Mouse (Mus musculus) left cerebral cortex, postnatal 10 days (tissue): Measurements from ENCODE around the gene Lef1. TPM values are rescaled to one million over a fixed set of nuclear protein-coding genes. Genes with fewer than 3 reads are reported as not detected.

Experiments used
- DNase-seq, 2 experiments: peaks; one replicate each; pipeline ENCODE4 v3.0.0; 2021 to 2022; ENCODE audit warnings: low spot score in 2 of 2, mixed read lengths in 1 of 2; ENCODE audit errors: extremely low spot score in 1 of 2
- intact Hi-C: fragments of 180-260 bp; cut with DNase I; formaldehyde crosslinking; loops from one replicate; pipeline ENCODE4 v1.15.1; 2025
- total RNA-seq, 2 experiments: library from RNA; stranded (reverse); gene quantifications; 2 replicates each; pipeline ENCODE4 v1.2.3; 2021

Lef1 gene
- total RNA-seq, result 1 to 10 TPM; 6.1 to 6.3 TPM

DNA sequence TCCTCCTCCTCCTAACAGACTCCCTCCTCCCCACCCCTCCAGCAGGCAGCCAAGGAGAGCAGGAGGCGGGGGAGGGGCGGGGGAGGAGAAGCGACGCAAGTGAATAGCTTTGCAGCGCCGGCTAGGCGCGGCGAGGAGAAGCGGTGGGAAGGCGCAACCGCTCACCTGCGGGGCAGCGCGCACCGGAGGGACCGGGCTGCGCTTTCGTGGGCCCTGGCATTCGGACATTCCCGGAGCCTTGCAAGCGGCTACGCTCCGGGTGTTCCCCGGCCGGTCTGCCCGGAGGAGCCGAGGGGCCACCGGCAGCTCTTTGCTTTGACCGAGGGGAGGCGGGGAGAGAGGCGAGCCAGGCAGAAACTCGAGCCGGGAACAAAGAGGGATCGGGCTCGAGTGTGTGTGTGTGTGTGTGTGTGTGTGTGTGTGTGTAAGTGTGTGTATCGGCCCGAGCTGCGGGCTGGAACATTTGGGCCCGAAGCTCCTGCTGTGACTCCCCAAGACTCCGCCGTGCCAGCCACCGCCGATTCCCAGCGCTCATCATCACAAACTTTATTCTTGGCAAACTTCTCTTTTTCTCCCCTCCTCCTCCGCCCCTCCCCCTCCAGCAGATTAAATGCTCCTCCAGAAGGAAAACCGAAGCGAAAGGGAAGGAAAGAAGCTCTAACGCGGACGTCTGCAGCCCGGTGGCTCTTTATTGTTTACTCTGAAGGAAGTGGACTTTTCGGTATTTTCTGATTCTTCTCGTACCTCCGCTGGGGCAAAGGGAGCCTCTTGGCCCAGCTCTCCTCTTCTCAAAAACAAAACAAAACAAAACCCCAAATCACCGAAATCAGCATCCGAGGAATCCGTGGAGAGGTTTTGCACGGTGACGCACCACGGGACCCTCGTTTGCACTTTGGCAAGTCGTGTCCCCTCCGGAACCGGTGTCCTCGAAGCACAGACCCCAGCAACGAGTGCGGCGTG, at the start of gene Lef1:
Gene Lef1, plus strand, starts transcription at position 281 of the 960 bp plus-strand sequence.
- intact Hi-C loops, result loop anchor here (10.0 kb wide), 1 partner anchor 296 kb away; no protein-coding TSS in a partner anchor
- peak in 1 of 2 experiments; percentile 76 for DNase-seq

DNA sequence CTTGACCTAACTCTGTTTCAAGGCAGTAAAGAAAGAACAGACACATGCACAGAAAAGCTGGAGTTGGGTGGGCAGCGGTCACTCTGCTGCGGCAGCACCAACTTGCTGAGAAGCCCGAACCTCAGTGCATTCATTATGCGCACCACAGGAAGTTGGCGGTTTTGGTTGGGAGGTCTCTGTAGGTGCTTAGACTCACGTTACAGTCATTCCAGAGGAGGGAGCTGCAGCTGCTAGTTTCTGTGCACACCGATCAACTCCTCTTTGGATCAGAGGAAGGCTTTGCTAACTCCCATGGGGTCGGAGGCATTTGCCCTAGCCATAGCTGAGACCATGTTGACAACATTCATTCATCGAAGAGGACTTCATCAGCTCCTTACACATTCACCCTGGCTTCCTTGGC, 45.3 kb upstream of the Lef1 start:
- no peak for DNase-seq
- intact Hi-C loops, result no loop called here

DNA sequence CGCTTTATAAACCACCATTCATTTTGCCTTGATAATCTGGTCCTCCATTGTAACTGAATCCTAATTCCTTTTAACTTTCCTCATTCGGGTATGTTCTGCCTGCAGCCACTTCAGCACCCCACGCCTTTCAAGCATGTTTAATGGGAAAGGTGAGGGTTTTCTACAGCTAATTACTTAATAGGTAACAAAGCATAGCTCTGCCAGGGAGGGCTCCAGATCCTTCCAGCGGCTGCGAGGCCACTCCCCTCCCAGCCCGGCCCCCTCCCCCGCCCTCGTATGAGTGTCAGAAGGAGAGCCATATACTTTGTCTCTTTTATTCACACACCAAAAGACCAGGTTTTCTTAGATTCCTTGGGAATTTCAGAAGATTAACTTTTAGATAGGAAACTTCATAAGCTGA, 44.1 kb upstream of the Lef1 start:
- intact Hi-C loops, result no loop called here
- DNase-seq, result no peak

DNA sequence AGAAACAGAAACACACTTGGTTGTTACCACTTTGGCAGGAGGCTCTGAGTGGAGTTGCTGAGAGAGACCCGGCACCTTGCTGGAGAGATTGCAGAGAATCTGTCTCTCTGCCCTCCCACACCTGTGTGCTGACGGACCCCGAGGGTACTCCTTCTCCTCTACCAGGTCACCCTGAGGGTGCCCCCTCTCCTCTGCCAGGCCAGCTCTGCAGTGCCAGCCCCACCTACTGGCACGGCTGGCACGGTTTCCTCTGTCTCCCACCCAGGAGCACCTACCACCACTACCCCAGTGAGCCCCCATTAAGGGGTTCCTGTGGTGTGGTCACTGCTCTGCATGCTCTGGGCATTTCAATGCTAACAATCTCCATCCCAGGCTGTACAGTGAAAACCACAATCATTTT, 42.3 kb upstream of the Lef1 start:
- intact Hi-C loops, result no loop called here
- no peak for DNase-seq

DNA sequence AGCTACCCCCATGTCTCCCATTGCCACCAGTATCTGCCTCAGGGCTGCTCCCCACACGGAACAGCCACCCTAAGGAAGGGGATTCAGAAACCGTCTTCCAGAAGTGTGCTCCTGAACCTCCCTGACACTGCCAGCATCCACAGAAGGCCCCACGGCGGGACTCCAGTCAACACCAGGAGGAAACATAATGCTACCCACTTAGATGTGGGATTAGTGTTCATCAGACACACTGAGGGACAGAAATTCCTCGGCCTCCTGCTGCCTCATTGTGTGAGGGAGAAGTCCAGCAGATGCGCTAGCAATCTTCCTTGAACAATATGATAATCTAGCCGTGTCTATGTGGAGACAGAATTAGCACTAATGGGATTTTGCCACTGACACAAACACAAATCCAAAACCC, 40.1 kb upstream of the Lef1 start:
- DNase-seq, result no peak
- intact Hi-C loops, result no loop called here

DNA sequence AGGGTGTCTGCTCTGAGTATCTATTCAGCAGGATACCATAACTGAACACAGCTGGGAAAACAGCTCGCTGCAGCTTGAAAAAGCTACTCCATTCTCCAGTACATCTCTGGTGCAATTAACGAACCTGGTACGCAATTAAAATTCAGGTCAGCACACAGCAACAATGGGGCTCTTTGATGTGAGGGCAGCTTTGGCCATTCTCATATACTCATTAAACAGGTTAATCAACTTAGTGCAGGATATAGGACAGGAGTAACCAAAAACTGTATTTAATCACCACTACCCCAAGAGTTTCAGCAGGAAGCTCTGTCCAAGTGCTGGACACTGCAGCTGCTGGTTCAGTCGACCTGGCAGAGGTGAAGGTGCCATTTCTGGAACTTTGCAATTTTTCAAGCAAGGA, 37.6 kb upstream of the Lef1 start:
- DNase-seq, result no peak
- intact Hi-C loops, result no loop called here

DNA sequence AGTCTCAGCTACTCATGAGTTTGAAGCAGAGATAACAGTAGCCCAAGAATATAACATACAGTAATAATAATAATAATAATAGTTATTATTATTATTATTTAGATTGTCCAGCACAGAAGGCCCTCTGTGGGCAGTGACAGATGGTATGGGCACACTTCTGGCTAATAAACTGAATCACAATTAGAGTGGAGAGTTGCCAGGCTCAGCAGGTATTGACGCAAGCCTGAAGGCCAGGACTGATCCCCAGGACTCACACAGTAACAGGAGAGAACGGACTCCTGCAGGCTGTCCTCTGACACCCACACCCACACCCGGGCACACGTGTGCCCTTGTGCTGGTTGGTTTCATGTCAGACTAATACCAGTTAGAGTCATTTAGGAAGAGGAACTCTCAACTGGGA, 36.3 kb upstream of the Lef1 start:
- intact Hi-C loops, result no loop called here
- no peak for DNase-seq

DNA sequence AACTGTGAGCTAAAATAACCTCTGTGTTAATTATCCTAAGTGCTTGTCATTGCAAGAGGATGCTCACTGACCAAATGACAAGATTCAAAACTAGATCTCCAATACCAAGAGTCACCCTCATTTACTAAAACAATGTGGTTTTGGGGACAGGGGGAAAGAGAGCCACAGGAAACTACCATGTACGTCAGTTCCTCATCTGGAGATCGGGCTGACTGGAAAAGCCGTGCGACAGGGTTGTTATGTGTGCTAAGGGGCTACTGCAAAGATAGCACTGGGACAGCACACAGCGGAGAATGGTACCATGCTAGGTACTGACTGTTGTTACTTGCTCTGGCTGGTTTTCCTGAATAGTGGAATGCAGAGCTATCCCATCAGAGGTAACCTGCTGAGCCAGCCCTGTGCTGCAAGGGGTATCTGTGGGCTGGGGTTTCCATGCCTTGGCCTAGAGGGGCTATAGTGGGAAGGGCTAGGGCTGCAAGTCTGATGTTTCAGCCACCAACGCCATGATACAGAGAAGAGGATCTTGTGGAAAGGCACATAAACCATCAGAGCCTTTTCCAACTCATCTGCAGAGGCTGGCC, 32.1 kb upstream of the Lef1 start:
- DNase-seq, result no peak
- intact Hi-C loops, result no loop called here

DNA sequence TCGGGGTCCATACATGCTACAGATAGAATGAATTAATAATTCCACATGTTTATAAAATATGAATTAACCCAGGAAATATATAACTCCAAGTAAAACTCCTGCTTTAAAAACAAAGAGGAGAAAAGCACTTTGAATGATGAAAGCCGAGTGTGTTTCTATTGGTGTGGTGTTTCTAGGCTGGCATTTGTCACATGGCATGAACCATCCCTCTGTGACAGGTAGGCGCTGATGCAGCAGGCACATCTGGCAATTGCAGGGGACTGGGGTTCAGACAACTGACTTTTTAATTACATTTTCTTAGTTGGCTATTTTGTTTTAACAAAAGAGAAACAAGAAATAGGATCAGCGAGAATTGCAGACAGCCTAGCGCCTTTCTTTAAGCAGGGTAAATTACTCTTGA, 31.6 kb upstream of the Lef1 start:
- intact Hi-C loops, result no loop called here
- no peak for DNase-seq

DNA sequence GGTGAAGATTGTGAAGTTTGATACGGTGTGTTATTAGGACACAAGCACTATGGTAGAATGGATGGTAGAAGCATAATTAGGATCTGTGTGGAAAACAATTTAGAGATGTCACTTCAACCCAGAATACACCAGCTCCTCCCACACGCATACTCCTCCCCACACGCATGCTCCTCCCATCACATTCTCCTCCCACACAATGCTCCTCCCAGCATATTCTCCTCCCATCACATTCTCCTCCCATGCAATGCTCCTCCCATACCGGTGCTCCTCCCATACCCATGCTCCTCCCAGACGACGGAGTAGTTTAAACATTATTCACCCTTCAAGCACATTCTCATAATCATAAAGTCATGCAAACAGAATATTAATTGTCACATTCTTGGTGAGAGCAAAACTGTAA, 26.5 kb upstream of the Lef1 start:
- intact Hi-C loops, result no loop called here
- DNase-seq, result no peak

DNA sequence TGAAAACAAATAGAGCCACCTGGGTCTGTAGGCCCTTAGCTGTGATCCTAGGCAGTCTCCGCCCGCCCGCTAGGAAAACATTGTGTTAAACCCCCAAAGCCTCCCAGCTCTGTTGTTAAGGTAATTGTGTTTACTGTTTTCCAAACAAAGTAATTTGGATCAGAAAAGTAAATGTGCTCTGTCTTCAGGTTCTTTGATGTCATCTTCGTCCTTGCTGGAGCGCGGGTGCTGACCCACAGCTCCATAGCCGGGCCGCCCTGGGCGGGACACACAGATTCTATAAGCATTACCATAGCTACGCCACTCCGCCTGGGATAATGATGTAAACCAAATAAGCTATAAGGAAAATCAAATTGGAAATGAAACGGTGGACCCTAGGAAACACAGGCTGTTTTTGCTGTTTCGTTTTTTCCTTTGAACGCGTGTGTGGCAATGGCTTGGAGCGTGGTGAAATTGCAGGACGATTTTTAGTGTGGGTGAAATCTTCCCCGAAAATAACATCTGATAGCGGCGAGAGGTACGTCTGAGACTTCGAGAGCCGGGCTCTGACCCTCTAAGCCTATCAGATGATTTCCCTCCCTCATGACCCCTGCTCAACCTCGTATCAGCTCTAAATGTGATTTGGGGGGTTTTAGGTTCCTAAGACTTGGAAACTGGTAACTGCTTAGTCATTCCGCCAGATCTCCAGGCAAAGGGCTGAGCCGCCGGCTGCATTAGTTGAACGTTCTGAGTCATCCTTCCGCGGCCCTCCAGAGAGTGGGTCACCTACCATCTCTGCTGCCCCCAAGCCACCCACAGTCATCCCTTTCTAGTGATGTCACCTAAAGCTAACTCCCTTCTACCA, 25.3 kb upstream of the Lef1 start:
- DNase-seq, result peak in 1 of 2 experiments; percentile 50
- intact Hi-C loops, result no loop called here

DNA sequence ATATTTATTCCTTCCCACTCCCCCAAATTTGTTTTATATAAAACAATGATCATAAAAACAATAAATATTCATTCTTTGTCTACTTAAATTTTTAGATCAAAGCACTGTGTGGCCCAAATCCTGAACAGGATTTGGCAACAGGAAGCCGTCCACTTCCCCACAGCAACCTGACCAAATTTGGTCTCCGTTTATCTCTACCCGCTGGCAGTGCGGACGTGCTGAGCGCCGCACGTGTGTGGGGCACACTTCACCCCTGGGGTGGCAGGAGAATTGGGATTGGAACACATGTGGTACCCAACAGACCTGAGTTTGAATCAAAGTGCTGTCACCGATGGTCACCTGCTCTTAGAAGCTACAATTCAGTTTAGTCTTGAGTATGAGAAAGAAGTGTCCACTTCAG, 24.3 kb upstream of the Lef1 start:
- intact Hi-C loops, result no loop called here
- peak in 1 of 2 experiments; percentile 44 for DNase-seq

DNA sequence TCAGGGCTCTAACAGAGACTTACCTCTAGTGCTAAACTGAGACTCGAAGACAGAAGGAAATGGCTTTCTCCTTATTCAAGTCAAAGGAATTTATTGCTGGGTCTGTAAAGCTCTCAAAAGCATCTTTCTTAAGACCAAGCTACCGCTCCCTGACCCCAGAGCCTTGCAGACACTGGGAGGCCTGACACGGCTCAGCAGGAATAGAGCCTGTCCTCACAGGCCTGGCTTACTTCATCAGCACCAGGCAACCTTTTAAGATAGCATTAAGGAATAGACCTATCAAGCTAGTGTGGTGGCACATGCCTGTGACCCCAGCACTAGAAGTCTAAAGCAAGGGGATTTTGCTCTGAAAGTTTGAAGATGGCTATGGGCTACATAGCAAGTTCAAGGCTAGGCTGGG, 20.6 kb upstream of the Lef1 start:
- no peak for DNase-seq
- intact Hi-C loops, result no loop called here

DNA sequence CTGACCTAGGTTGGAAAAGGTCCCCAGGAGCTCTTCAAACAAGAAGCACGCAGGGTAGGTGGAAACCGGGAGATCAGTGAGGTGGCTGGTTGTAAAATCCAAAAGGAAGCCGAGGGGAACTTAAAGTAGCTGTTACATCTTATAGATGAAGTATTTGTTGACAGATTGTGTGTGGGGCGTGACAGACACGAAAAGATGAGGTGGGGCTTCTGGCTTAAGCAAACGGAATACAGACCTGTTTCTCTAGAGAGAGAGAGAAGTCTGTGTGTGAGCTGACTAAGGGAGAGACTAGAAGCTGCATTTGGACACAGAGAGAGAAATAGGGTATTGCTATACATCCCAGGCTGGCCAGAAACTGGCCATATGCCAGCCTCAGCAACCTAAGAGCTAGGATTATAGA, 18.2 kb upstream of the Lef1 start:
- no peak for DNase-seq

DNA sequence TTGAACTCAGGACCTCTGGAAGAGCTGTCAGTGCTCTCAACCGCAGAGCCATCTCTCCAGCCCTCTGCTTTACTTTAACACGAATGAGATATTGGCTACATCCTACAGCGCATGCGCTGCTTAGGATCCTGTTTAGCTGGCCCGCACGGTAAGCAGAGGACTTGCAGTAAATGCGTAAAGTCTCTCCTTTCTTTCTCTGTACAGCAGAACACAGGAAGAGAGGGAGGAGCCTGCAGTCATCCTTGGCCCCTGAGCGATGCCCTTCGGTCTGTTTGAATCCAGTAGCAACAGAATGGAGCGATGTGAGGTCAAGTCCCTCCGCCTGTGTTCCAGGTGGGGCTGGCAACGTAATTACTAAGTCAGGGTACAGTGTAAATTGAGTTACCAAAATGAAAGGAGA, 16.5 kb upstream of the Lef1 start:
- no peak for DNase-seq
- intact Hi-C loops, result no loop called here

More for the DNA sequence above, 18.2 kb upstream of the Lef1 start:
- intact Hi-C loops, result no loop called here

DNA sequence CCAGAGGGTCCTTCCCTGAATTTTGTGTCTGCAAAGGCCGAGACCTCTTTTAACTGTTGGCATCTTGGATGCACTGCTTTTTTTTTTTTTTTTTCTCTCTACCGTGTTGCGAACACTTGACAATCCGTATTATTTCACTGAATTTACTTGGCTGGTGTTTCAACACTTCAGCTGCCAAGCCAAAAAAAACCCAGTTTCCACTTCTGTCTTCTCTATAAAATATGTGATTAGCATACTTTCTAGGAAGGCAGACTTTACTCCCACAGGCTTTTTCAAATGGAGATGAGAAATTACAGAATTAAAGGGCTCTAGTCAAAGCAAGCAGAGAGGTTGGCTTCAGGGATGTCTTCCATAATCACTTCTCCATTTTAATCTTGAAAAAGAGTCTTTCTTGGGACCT, 14.2 kb upstream of the Lef1 start:
- no peak for DNase-seq
- intact Hi-C loops, result no loop called here

DNA sequence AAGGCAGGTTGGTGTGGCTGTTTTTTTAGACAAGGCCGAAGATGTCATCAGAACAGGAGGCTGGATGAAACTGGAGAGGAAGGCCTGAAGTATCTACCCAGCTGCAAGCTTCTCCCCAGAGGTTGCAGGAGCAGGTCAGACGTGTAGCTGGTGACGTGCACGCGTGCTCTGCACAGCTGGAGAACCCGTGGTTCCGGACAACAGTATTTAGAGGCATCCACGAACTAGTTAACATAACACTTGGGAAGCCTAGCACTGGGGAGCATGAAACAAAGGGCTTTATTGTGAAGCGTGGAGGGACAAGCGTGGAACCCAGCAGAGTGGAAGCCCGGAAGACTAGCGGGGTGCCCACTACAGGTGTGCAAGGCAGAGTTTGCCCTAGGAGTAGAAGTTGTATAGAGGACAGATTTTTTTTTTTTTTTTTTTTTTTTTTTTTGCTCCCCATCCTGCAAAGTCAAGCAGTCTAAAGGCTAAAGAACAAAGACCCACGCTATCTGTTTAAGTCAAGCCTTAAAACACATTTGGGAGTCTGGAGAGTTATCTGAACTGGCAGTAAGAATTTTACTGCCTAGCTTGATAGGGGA, 8.0 kb upstream of the Lef1 start:
- no peak for DNase-seq
- intact Hi-C loops, result loop anchor here (10.0 kb wide), 1 partner anchor 1887 kb away; no protein-coding TSS in a partner anchor

DNA sequence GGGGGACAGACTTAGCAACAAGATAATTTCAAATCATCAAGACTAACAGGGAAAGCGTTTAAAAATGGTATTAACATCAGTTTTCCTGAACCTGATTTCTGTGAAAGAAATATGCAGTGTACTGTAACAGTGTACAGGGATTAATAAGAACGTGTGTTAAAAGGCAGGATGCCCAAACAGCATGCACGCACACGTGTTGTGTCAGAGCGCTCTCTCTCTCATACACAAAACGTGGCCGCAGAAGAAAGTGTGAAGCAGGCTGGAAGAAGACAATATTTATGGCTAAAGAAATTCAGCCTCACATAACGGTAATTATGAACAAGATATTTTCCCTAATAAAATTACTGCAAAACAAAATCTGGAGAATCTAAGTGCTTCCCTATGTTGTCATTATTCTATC, 4.9 kb upstream of the Lef1 start:
- intact Hi-C loops, result loop anchor here (10.0 kb wide), 1 partner anchor 1891 kb away; no protein-coding TSS in a partner anchor
- no peak for DNase-seq

DNA sequence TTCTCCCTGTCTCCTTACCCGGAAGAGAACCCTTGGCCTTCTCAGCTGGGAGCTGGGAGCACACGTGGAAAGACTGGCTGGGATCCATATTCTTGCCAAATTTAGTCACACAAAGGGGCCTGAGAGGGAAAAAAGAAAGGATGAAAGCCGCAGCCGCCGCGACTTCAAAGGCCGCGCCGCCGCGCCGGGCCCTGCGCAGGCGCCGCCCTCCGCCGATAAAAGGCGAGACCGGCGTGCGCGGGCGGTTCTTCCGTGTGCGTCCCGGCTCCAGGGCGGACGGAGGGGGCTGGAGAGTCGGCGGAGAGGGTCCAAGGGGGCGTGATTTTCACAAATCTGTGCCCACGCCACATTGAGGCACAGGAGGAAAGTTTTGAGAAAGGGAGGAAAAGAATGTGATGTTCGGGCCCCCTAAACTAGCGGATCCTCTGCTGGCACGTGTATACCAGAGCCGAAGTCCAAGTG, 4.3 kb upstream of the Lef1 start:
- intact Hi-C loops, result loop anchor here (10.0 kb wide), 1 partner anchor 1891 kb away; no protein-coding TSS in a partner anchor
- peak in 1 of 2 experiments; percentile 89 for DNase-seq
